In the genomic region with DNA sequence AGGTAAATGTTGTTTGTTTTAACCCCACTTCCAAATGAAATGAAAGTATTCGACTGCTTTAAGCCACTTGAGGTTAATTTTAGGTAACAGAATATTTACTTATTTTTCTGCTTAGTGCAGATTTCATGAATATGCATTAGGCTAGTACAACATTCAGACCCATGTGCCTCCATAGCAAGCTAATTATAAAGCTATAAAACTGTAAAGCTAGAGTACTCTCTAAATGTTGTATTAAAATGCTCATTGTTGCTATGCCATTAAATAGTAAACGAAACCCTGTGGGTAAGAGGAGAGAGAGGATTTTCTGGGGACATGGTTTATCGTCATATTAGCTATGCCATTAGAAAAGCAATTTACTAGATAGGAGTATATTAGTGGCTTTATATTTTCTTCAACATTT, we compare ENCODE assay signal across 24 mouse cellular contexts.
"Had no signal": no experiment of that assay in that cellular context is flagged by ENCODE, and none has a peak within 500 bp of the region (broad histone marks: within the 10 kb centered on the region; RNA-seq: fewer than 3 reads in every experiment).

No protein-coding gene starts in this region.

- H3K27me3 ChIP-seq: hindbrain, embryonic 15.5 days; kidney, embryonic 15.5 days; limb, embryonic 13.5 days; limb, embryonic 15.5 days; liver, embryonic 12.5 days had no signal

- H3K9me3 ChIP-seq: heart, embryonic 13.5 days; heart, embryonic 15.5 days; hindbrain, embryonic 15.5 days; kidney, embryonic 15.5 days; limb, embryonic 13.5 days; limb, embryonic 15.5 days; liver, embryonic 12.5 days had no signal

- H3K36me3 ChIP-seq: heart, embryonic 13.5 days; heart, embryonic 15.5 days; hindbrain, embryonic 15.5 days; kidney, embryonic 15.5 days; limb, embryonic 13.5 days; limb, embryonic 15.5 days; liver, embryonic 12.5 days had no signal

- H3K9ac ChIP-seq: forebrain, postnatal 0 days; heart, embryonic 13.5 days; heart, embryonic 15.5 days; hindbrain, embryonic 15.5 days; kidney, embryonic 15.5 days; limb, embryonic 13.5 days; limb, embryonic 15.5 days; liver, embryonic 12.5 days had no signal

- H3K4me2 ChIP-seq: heart, embryonic 11.5 days; heart, embryonic 13.5 days; heart, embryonic 15.5 days; hindbrain, embryonic 15.5 days; kidney, embryonic 15.5 days; limb, embryonic 13.5 days; limb, embryonic 15.5 days; liver, embryonic 12.5 days had no signal

- H3K4me3 ChIP-seq: heart, adult 2 months; heart, embryonic 13.5 days; heart, embryonic 15.5 days; hindbrain, embryonic 15.5 days; kidney, embryonic 15.5 days; limb, embryonic 13.5 days; limb, embryonic 15.5 days; liver, embryonic 12.5 days had no signal

- ATAC-seq: forebrain, postnatal 0 days; intestine, embryonic 16.5 days; liver, embryonic 12.5 days had no signal

- DNase-seq: forebrain, postnatal 0 days; gastrocnemius, postnatal 14 days; gastrocnemius, postnatal 36 days; heart, adult 2 months; heart, postnatal 14 days; heart, postnatal 36 days; kidney, adult 11 months; kidney, adult 2 months; kidney, adult 9 months; kidney, postnatal 14 days; kidney, postnatal 36 days; layer of hippocampus, adult 9-11 months; layer of hippocampus, postnatal 36 days; left cerebral cortex, postnatal 4 days had no signal

- H3K27ac ChIP-seq: heart, adult 2 months; heart, embryonic 13.5 days; heart, embryonic 15.5 days; hindbrain, embryonic 15.5 days; kidney, embryonic 15.5 days; kidney, postnatal 0 days; limb, embryonic 13.5 days; limb, embryonic 15.5 days; liver, embryonic 12.5 days had no signal

- H3K4me1 ChIP-seq: heart, embryonic 13.5 days; heart, embryonic 15.5 days; hindbrain, embryonic 15.5 days; kidney, embryonic 15.5 days; liver, embryonic 12.5 days had no signal
